Mouse (Mus musculus) intestine, embryonic 14.5 days (tissue): ENCODE measurements at regions not wholly inside any gene's neighbourhood (a gene's known extent, or its start where the extent isn't known, plus 50 kb on each side); places are given as distances from the start of the nearest gene placed in this dataset.

Source experiments
- ATAC-seq: fragments of 200-750 bp; cut with Nextera tagmentation; replicated peaks from 2 replicates; pipeline ENCODE4 v1.8.0; 2017; ENCODE audit warnings: low read depth, moderate number of reproducible peaks, moderate TSS enrichment, moderate library complexity; ENCODE audit not compliant: low FRiP score, low TSS enrichment
- DNase-seq: peaks from one replicate; pipeline ENCODE4 v3.0.0-alpha.2; 2018; ENCODE audit warnings: low spot score
- H3K27ac ChIP-seq: fragments of 300-500 bp; sonication (generic); 2 replicates; pipeline ENCODE4 v1.5.1; 2014; ENCODE audit warnings: low read depth, mild to moderate bottlenecking, control low read depth
- H3K27me3 ChIP-seq: fragments of 300-500 bp; sonication (generic); replicated peaks from 2 replicates; pipeline ENCODE4 v1.6.1; 2014; ENCODE audit warnings: low read length, control low read depth; ENCODE audit not compliant: control insufficient read depth, insufficient read depth
- H3K36me3 ChIP-seq: fragments of 300-500 bp; sonication (generic); 2 replicates; pipeline ENCODE4 v1.6.1; 2014; ENCODE audit warnings: low read length, control low read depth; ENCODE audit not compliant: control insufficient read depth, insufficient read depth
- H3K4me1 ChIP-seq: fragments of 300-500 bp; sonication (generic); replicated peaks from 2 replicates; pipeline ENCODE4 v1.6.1; 2014; ENCODE audit warnings: low read length, control low read depth, mixed read lengths; ENCODE audit not compliant: control insufficient read depth, insufficient read depth
- H3K4me2 ChIP-seq: fragments of 300-500 bp; sonication (generic); 2 replicates; pipeline ENCODE4 v1.6.1; 2014; ENCODE audit warnings: low read length
- H3K4me3 ChIP-seq: fragments of 300-500 bp; sonication (generic); 2 replicates; pipeline ENCODE4 v1.5.1; 2014; ENCODE audit warnings: low read depth, low read length, control low read depth, mixed read lengths
- H3K9ac ChIP-seq: fragments of 300-500 bp; sonication (generic); 2 replicates; pipeline ENCODE4 v1.6.1; 2014; ENCODE audit warnings: mild to moderate bottlenecking, low read length
- H3K9me3 ChIP-seq: fragments of 300-500 bp; sonication (generic); 2 replicates; pipeline ENCODE4 v1.6.1; 2016; ENCODE audit warnings: low read length, control low read depth; ENCODE audit not compliant: control insufficient read depth
- WGBS: fragments of 180-500 bp; shearing (Covaris S2); extraction: QIAGEN DNeasy Blood & Tissue Kit; methylation state at CpG from one replicate; pipeline ENCODE4 v1.1.7; 2014; 5-methylcytosine and 5-hydroxymethylcytosine counted together

DNA sequence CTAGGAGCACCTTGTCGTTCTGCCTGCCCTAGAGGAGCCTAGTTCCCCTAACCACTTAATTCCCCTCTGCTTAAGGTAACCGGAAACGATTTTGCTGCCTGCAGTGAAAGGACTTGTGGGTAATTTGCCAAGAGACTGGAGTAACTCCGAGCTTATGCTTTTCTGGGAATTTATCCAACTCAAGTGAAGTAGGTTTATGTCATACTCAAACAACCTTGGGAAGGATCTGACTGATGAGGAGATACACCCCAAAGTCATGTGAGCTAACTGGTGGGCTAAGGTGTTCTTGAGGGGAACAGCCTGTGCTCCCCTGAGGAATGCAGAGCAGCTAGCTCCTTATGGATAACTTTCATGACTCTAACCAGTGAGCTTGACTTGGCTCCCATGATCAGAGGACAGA lies 155.7 kb upstream of the Ttc29 start:
- Histone ChIP-seq H3K4me2 (no peak overlapping the region), H3K36me3 (no peaks in the 10 kb centered on the region), H3K4me1 (0 out of 2 replicates have a peak, but pooled peaks cover 4% of the 10 kb centered on the region), H3K27me3 (no peaks in the 10 kb centered on the region), H3K4me3 (no peak overlapping the region), H3K9ac (no peak overlapping the region), H3K9me3 (no peaks in the 10 kb centered on the region), H3K27ac (no peak overlapping the region)
- 61% methylated on average over 4 of the region's 4 CpGs for WGBS
- ATAC-seq, result no peak
- no peak for DNase-seq

DNA sequence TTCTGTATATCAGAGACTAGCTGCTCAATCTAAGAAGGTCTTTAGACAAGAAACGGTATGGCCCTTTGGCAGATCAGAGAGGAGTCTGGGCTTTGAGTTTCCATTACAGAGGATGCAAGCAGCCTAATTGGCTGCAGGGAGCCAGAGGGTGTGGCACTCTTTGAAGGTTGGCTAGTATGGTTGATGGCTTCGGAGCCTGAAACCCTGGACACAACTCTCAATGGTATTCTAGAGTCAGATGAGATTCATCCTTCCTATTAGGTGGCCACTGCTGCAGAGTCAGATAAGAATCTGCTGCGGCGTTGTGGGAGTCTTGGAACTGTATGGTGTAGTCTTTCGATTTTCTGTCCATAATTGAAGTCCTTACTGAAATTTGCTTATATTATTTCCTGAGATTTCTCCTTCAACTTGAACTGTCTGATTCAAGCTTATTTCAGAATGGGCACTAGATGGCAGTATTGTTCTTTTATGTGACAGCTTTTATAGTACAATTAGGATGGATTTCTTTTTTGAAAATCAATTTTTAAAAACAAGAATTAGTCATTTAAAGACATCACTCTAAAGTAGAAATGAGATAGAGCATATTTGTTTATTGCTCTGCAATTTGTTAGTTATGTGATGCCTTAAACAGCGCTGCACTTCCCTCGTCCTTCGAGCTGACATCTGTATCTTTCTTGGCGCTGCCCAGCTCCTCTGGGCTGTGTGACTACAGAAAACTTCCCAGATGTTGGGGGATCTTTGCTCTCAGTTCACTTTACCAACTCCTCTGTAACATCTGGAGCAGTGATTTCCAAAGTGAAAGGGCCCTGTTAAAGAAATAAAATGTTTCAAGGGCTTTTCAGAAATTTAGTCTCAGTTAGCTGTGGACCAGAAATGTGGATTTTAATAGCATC lies 151.0 kb upstream of the Ttc29 start:
- Histone ChIP-seq H3K27me3 (0 out of 2 replicates have a peak, but pooled peaks cover under 1% of the 10 kb centered on the region), H3K9me3 (no peaks in the 10 kb centered on the region), H3K4me1 (0 out of 2 replicates have a peak, but pooled peaks cover 3% of the 10 kb centered on the region), H3K27ac (no peak overlapping the region), H3K4me2 (no peak overlapping the region), H3K4me3 (no peak overlapping the region), H3K36me3 (no peaks in the 10 kb centered on the region), H3K9ac (no peak overlapping the region)
- DNase-seq, result no peak
- no peak for ATAC-seq
- 51% methylated on average over 9 of the region's 9 CpGs for WGBS

GRCm38 (mm10) chr8:78063529-78063928 lies 149.6 kb upstream of the Ttc29 start:
- 0 out of 2 replicates have a peak, but pooled peaks cover 3% of the 10 kb centered on the region for H3K4me1 ChIP-seq
- DNase-seq (peak; percentile 73), ATAC-seq (0 out of 2 replicates have a peak, but pooled peaks have one; percentile 68)
- H3K4me2 ChIP-seq, result peak overlapping the region; percentile 75
- no peaks in the 10 kb centered on the region for H3K36me3 ChIP-seq
- peak overlapping the region; percentile 27; the same call in 1 of the 2 replicates for H3K9ac ChIP-seq
- WGBS, result 6% methylated on average over 13 of the region's 13 CpGs
- H3K4me3 ChIP-seq, result peak overlapping the region; percentile 31
- H3K9me3 ChIP-seq, result no peaks in the 10 kb centered on the region
- H3K27ac ChIP-seq, result no peak overlapping the region
- 0 out of 2 replicates have a peak, but pooled peaks cover 4% of the 10 kb centered on the region for H3K27me3 ChIP-seq

DNA sequence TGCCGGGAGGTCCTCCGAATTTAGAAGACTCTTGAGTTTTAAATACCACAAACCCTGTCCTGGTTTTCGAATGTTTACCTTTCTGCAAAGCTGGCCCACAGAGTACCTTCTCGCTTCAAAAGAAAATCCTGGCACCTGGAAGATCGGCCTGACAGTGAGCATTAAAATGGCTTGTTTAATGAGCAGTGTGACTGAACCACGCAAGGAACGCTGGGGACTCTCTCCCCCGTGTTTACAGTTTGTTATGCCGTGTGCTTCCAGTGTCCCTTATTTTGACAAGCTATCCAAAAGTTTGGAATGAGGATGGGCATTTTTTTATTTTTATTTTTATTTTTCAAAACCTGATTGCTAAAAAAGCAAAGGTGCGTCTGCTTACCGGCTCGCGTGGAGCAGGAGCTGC lies 148.9 kb upstream of the Ttc29 start:
- Histone ChIP-seq H3K4me2 (peak overlapping the region; percentile 75), H3K9me3 (no peaks in the 10 kb centered on the region), H3K27me3 (0 out of 2 replicates have a peak, but pooled peaks cover 4% of the 10 kb centered on the region), H3K9ac (no peak overlapping the region; the same call in 1 of the 2 replicates), H3K36me3 (no peaks in the 10 kb centered on the region), H3K4me3 (peak overlapping the region; percentile 31), H3K4me1 (0 out of 2 replicates have a peak, but pooled peaks cover 3% of the 10 kb centered on the region), H3K27ac (no peak overlapping the region)
- WGBS, result 29% methylated on average over 13 of the region's 13 CpGs
- no peak for ATAC-seq
- DNase-seq, result no peak

- Histone ChIP-seq H3K9ac (no peak overlapping the region), H3K36me3 (no peaks in the 10 kb centered on the region), H3K4me3 (no peak overlapping the region), H3K9me3 (no peaks in the 10 kb centered on the region), H3K27me3 (0 out of 2 replicates have a peak, but pooled peaks cover 4% of the 10 kb centered on the region), H3K27ac (no peak overlapping the region), H3K4me1 (0 out of 2 replicates have a peak, but pooled peaks cover 3% of the 10 kb centered on the region), H3K4me2 (no peak overlapping the region)
- no peak for ATAC-seq
- DNase-seq, result no peak
- WGBS, result 38% methylated on average over 10 of the region's 10 CpGs
Observed at GRCm38 (mm10) chr8:78065890-78066493, 147.1 kb upstream of the Ttc29 start.

- Histone ChIP-seq H3K9ac (no peak overlapping the region), H3K27ac (no peak overlapping the region; the same call in 1 of the 2 replicates), H3K9me3 (no peaks in the 10 kb centered on the region), H3K36me3 (no peaks in the 10 kb centered on the region), H3K4me3 (no peak overlapping the region), H3K27me3 (0 out of 2 replicates have a peak, but pooled peaks cover 4% of the 10 kb centered on the region), H3K4me2 (no peak overlapping the region), H3K4me1 (no peaks in the 10 kb centered on the region)
- ATAC-seq (no peak), DNase-seq (no peak)
- WGBS, result 32% methylated on average over 13 of the region's 13 CpGs
Observed at GRCm38 (mm10) chr8:78068087-78068910, 144.8 kb upstream of the Ttc29 start.

DNA sequence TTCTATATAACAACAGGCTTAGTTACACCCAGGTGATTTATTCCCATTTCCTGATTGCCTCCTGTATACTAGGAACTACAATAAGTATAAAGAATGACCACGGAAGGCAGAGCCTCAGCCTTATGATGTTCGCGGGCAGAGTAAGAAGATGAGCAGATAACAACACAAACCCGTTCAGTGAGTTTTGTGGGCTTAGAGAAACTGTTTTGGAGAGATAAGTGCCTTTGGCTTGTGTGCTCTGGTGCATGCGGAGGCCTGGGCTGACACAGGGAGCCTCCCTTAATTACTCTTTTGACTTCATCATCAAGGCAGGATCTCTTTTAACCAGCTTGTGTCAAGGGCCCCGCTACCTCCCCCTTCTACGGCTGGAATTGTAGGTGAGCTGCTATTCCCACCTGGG lies 139.3 kb upstream of the Ttc29 start:
- Histone ChIP-seq H3K27ac (no peak overlapping the region), H3K4me1 (peaks cover 4% of the 10 kb centered on the region), H3K9me3 (no peaks in the 10 kb centered on the region), H3K4me3 (no peak overlapping the region), H3K36me3 (no peaks in the 10 kb centered on the region), H3K27me3 (no peaks in the 10 kb centered on the region), H3K4me2 (no peak overlapping the region), H3K9ac (no peak overlapping the region)
- DNase-seq, result no peak
- WGBS, result 66% methylated on average over 7 of the region's 7 CpGs
- no peak for ATAC-seq

DNA sequence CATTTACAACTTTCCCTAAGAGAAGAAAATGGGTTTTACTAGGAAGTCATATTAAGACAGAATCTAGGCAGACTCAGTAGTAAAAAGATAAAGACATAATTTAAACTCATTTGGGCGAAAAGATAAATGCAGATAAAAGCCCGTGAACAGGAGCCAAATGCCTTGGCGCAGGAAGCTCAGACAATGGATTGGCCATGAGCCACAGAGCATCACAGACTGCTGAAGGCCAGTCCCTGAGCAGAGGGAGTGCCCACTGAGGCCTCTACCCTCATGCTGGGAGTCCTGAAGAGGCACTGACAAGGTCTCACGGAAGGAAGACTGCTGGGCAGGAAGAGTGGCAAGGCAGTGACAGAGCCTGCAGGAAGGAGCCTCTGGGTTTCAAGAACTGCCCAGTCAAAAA lies 136.0 kb upstream of the Ttc29 start:
- H3K4me3 ChIP-seq, result no peak overlapping the region
- no peak overlapping the region for H3K27ac ChIP-seq
- no peaks in the 10 kb centered on the region for H3K9me3 ChIP-seq
- H3K4me2 ChIP-seq, result no peak overlapping the region
- no peaks in the 10 kb centered on the region for H3K36me3 ChIP-seq
- 43% methylated on average over 4 of the region's 4 CpGs for WGBS
- H3K9ac ChIP-seq, result no peak overlapping the region
- DNase-seq (no peak), ATAC-seq (no peak)
- peaks cover 4% of the 10 kb centered on the region for H3K4me1 ChIP-seq
- H3K27me3 ChIP-seq, result no peaks in the 10 kb centered on the region
